Mouse (Mus musculus) layer of hippocampus, postnatal 36 days (tissue): Measurements from ENCODE around the gene Abcc8. TPM values are rescaled to one million over a fixed set of nuclear protein-coding genes. Genes with fewer than 3 reads are reported as not detected.

ENCODE experiments used
- DNase-seq, 2 experiments: peaks; one replicate each; pipeline ENCODE4 v3.0.0; 2022
- total RNA-seq, 2 experiments: library from RNA; stranded (reverse); gene quantifications; 2 replicates each; pipeline ENCODE4 v1.2.3; 2021

Gene Abcc8
- total RNA-seq, 2 experiments from 2014 or later: 50.7 to 59.2 TPM

DNA sequence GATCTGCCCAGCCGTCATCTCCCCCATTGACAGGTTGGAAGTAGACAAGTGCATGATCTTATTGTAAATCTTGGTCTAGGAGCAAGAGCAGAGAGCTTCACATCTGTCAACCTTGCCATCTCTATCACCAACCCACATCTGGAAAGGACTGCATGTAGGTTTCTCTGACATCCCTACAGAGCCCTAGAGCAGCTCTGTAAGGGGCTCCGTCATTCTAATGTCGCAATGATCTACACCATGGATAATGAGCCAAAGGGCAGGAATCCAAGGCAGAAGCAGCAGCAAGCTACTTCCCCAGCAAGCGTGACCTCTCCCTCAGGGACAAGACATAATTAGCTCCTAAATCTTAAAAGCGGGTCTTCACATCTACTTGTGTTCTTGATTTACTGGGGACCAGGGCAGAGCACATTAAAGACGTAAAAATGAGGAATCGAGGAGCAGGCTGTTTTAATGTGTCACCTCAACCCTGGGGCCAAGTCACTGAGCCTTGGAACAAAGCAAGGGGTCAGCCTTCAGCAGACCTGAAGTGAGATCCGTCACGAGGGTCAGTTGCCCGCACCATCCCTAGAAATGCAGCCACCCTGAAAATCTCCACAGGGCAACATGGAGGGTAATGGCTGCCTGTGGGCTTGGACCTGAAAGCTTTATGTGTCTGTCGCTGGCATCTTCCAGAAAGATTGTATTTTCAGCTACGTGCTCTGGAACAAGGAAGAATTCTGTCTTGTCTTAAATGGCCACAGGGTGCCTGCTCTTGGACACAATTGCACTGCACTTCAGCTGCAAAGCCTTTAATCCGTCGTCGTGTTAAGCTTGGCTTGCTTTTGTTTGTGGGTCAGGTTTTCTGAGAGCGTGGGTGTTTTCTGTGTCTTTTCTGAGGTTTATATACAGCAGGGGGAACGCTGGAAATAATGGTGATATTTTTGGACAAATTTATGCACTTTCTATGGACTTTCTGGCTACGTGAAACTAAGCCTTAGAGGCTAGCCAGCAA lies 25.0 kb downstream of the Abcc8 start:
- no peak for DNase-seq

DNA sequence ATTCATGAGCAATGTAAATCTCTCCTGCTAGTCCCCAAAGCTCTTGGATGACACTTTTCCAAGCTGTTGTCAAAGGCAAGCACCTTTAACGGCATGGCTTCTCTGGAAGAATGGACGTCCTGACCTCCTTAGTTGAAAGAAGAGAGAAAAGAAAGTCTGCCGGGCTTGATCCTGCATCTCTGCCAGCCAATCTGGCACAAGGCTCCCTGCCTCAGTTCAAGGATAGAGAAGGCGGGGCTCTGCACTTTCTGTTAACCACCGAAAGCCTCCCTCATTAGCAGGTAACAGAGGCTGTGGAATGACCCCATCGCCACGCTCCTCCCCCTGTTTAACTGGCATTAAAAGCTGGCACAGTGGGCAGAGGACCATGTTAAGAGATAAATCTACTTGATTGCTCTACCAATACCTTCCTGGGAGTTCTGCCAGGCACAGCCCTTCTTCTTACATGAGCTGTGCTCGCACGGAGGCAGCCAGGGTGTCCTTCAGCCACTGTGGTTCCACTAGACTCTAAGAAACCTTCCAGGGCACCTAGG lies 26.9 kb downstream of the Abcc8 start:
- no peak for DNase-seq

DNA sequence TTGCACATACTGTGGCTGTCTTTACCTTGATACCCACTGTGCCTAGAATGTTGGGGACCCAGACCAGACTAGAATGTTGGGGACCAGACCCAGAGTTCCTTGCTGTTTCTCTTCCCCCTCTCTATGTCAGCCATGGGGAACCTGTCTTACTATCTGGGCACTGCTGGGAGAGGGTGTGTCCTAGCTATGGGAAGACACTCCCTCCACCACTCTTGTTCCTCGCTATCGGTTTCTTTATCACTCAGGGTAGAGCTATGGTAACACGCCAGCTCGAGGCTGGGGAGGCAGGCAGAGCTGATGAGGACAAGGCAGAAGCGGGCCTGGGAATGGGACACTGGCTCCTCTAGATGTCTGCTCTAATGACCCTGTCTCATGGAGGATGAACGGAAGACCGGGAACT lies 32.4 kb downstream of the Abcc8 start:
- no peak for DNase-seq

DNA sequence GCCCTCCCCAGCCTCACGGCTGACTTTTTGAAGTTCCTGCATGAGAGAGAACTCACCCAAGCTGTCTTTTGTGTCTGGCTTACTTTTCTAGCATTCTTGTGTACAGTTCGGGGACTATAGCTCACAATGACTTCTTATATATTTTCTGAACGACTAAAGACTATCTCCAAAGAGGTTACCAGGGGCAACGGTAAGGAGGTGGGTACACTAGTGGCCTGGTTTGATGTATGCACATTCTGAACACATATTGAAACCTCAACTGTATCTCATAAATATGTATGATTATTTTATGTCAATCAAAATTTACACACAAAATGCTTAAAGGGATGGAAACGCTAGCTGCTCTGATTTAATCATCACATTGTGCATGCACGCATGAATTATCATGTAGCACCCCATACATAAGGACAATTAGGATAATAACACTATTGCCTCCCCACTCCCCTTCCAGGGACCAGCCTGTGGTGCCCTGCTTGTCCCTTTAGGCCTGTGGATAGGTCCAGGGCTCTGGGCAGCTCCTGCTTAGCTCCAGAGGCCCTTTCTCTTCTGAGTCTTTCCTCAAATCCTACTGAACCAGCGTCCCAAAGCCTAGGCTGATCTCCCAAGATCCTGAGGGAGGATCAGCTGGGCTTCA lies 33.0 kb downstream of the Abcc8 start:
- no peak for DNase-seq

DNA sequence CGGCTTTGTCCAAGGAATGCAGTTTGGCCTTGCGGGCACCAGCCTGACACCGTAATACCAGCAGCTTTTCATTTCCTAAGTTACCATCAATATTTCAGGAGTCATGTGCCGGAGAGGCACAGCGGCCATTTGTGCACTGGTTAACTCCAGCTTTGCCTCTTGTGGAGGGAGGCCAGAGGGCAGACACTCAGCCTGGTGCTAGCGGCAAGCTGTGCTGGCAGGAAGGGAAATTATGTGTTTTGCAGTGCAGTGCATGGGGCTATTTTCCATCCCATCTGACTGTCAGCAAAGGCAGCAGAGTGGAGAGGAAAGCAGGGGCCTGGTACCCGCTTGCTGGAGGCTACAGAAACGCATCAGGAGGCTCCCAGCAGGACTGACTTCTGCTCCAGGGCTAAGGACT lies 35.8 kb downstream of the Abcc8 start:
- no peak for DNase-seq

DNA sequence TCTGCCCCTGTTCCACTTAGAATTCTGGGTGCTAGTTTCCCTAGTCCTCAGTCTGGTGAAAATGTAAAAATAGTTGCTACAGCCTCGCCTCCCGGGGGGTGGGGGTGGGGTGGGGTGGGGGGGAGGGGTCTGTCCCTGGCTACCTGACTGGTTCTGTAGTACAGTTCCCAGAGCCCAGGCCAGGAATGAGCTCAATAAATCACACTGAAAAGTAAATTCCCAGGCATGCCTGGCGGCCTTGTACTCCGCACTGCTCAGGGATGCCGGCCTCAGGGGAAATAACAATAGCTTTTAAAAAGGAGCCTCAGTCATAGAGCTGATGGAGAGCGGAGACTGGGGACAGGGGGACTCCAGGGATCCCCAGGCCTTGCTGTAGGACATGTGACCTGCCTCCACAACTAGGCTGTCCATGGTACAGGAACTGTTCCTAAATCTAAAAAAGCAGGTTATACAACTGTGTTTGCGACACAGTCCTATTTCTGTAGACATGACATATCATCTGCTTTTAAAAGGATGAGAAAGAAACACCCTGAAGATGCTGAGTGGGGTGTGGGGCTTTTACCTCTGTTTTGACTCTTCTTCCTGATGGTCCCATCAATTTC lies 41.4 kb downstream of the Abcc8 start:
- no peak for DNase-seq

DNA sequence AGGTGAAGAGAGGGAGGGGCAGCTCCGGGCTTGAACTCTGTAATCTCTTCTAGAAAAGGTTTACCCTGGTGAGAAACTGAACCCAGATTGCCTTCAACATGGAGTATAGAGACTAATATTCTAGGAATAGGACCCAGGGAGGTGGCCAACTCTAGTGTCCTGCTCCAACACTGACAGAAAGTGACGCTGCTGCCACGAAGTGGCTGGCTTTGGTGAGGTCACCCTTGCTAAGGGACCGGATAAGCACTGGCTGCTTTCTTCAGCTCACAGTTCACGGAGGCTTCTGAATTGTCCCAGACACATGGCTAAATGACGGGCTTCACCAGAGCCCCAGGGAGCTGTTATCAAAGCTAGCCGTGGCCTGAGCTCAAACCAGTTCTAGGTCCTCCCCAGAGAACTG lies 46.0 kb downstream of the Abcc8 start:
- no peak for DNase-seq

DNA sequence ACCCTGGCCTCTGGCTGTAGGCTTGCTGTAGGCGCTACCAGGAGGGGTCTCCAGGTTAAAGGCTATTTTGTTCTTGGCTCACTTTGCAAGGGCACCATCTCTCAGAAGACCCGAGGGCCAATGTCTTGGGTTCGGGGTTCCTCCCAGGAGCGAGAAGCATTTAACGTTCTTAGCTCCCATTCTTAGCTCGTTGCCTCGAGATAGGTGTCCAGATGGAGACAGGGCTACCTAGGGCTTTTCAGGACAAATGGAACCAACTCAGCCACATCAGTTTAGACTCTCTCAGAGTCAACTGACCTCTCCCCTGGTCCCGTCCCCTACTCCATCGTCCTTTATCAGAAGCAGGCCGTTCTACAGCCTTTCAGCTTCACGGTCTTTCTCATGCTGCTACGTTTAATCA lies 47.6 kb downstream of the Abcc8 start:
- DNase-seq: no peak

DNA sequence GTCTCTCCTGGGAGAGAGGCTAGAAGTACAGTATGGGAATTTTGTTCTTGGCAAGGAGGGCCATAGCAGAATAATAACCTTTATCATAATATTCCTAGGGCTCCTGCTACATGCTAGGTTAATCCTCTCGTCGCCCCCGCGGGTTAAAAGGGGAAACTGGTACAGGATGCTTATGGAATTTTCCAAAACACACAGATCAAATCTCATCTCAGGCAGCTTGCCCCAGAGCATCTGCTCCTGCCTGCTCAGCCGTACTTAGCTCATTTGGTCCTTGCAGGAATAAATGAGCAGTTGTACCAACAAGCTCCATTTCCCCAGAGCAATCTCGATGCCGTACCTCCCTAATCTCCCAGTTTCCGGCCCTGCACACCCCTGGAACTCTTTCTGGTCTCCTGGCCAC lies 48.0 kb downstream of the Abcc8 start:
- DNase-seq: peak; percentile 51 to 61

DNA sequence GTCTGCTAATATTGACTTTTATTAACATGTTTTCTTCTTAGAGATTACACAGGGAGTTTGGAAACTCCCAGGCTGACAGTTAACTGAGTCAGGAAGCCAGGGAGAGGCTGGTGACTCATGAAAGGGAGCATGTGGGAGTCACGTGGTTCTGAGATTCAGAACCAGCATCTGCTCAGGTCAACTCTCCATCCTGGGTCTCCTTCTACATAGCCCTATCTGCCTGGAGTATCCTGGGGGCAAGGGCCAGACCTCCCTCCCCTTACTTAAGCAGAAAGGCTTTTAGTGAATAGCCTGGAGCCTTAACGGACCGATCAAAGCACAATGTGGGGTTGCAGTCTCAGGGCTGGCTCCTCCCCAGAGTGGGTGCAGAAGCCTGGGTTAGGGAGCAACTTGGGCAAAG lies 48.6 kb downstream of the Abcc8 start:
- peak; percentile 45 to 54 for DNase-seq

DNA sequence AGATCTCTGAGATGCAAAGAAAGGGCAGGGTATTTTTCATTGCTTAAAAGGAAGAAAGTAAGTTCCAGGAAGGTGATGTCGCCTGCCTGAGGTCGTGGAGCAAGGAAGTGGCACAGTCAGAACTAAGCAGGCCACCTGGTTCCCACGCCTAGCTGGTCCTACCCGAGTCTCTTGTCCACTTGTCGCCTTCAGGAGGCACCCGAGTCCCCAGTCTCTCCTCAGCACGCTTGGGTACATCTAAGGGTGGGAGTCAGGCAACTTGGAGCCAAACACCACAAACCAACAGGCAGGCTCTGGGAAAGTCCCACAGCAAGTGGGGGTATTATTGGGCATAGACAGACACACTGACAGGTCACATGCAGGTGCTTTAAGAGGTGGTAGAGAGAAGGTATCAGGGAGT lies 49.1 kb downstream of the Abcc8 start:
- DNase-seq: no peak

DNA sequence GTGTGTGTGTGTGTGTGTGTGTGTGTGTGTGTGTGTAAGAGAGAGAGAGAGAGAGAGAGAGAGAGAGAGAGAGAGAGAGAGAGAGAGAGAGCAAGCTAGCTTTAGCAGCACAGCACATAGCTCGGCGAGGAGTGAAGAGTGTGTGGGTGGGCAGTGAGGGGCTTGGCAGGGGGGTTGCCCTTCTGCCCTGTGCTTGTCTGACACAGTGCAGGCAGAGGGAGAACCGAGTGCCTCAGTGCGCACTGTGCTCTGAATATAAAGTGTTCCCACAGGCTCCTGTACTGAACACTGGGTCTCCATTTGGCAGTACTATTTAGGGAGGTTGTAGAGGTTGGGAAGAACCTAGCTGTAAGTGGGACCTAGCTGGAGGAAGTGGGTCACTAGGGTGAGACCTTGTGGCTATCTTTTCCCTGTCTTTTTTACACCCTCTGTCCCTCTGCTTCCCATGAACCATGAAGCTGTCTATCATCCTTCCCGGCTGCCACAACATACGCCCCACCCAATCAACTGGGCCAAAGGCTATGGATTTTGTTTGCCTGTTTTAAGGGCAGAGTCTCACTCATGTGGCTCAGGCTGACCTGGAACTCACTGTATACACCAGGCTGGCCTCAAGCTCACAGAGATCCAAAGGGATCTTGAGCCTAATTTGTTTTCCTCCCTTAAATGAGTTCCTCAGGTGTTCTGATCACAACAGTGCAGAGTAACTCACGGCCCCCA lies 50.2 kb downstream of the Abcc8 start:
- no peak for DNase-seq

DNA sequence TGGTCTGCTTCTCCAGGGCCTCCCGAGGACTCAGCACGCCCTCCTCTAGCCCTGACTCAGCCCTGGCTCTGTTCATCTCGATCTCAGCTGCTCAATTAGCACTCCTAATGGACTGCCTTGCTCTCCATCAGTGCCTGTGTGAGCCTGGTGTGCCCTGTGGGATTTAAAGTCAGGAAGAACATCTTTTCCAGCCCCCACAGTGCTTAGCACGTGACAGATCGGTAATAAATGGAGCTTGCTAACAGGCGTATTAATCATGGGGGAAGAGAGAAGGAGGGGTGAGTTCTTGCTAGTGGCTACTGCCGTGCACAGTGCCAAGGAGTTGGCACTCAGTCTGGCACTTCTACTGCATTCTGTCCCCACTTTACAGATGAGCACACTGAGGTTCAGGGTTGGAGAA lies 51.6 kb downstream of the Abcc8 start:
- DNase-seq: no peak

DNA sequence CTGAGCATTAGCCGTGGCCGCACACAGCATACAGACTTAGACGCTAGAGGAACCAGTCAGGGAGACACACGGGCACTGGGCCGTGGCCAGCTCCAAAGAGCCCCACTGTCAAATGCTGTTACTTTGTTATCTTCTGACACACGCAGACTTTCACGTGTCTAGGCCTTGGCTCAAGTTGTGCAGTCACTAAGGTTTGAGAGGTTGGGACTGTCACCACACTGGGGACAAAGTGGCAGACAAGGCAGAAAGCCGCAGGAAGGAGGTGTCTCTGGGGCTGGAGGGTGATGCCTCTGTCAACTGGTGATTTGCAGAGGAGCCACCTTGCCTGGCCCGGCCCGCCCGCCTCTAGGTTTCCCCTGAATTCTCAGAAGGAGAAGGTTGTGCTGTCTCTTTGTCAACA lies 54.5 kb downstream of the Abcc8 start:
- no peak for DNase-seq

DNA sequence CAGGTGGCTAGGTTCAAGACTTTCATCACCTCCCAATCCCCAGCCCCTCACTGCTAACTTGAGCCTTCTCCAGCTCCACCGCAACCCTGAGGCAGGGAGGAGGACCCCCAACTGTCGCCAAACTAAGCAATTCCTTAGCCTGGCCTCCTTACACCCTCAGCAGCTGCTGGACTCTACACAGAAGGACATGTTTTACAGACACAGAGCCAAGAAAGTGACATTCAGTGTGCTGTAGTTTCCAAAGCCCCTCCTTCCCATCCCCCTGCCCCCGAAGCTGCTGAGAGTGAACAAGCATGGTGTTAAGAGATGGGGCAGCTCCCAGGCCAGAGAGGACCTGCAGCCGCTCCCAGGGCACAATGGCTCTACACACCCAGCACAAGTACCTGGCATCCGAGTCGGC lies 55.4 kb downstream of the Abcc8 start:
- no peak for DNase-seq

DNA sequence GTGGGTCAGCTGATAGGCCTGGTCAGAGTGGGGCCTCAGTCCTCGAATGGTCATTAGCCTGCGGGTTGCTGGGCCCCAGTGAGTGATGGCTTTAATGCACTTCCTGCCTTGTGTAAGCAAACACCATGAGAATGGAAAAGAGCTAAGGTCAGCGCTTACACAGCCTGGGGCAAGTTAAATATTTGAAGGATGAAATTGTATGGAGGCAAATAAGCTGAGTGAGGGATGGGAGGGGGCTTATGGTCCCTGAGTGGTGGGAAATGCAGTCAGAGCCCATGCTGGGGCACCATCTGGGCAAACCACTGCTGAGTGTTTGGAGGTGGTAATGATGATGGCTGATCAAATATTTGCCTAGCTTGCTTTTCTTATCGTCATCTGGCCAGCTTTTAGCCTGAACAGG lies 56.9 kb downstream of the Abcc8 start:
- DNase-seq: no peak

DNA sequence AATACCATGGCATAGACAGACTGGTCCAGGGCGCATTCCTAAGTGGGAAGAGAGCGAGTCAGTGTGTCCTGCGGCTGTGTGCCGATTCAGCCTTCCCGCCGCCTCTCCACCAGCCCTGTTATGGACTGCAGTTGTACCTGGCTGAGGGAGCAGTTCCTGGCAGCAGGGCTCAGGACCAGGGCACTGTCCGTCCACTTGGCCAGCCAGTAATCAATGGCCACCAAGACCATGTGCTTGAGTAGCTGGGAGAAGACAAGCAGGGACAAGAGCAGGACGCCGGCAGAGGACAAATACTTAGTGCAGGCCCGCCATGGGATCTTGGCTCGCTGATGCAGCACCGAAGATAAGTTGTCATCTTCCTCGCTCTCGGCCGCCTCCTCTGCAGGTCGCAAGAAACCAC lies 62.8 kb downstream of the Abcc8 start:
- no peak for DNase-seq

DNA sequence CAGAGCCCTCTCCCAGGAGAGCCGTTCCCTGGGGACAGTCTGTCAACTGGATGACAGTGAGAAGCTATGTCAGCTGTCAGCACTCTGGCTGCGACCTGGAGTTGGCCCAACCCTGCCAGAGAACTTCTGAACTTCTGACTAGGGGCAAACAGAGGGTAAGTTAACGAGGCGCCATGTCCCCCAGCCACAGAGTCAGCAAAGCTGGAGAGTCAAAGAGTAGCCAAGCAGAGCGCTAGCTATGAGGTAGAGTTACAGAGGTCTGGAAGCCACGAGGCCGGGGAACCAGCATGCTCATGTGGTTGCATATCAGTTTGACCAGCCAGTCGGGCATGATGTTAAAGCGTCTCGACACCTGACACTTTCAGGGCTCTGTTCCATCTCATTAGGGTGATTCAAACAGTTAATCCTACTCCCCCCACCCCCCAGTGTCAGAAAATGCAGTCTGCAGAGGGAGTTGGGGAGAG lies 63.7 kb downstream of the Abcc8 start:
- DNase-seq: no peak

DNA sequence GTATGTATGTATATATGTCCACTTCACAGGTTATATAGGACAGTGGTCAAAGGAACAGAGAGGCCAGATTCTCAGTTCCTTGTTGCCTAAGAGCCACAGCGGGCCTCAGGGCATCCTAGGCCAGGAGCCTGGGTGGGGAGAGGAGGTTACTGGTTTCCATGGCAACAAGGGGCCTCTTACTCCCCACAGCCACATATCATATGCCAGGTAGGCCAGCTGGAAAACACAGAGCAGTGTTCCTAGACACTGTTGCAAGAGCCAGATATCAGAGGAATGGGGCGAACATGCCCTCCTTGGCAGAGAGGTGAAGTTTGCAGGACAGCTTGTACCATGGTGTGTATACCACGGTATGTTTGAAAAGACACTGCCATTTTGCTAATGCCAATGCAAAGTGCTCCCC lies 66.4 kb downstream of the Abcc8 start:
- DNase-seq: no peak

DNA sequence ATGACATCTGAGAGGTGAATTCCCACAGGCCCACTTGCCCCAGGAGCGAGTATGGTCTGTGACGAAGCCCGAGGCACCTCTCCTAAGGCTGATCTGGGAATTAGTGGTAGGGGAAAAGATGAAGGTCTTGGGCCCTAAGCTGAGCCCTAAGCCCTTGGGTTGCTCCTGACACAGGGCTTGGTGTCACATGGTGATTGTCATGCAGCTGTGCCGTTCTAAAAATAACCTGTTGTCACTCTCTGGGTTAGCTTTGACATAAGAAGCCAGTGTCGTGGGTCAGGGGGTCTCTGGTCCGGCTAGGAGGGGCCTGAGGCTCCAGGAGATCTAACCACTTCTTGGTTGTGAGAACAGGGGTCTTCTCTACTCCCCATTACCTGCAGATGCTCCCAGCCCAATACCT lies 67.9 kb downstream of the Abcc8 start:
- DNase-seq: no peak

DNA sequence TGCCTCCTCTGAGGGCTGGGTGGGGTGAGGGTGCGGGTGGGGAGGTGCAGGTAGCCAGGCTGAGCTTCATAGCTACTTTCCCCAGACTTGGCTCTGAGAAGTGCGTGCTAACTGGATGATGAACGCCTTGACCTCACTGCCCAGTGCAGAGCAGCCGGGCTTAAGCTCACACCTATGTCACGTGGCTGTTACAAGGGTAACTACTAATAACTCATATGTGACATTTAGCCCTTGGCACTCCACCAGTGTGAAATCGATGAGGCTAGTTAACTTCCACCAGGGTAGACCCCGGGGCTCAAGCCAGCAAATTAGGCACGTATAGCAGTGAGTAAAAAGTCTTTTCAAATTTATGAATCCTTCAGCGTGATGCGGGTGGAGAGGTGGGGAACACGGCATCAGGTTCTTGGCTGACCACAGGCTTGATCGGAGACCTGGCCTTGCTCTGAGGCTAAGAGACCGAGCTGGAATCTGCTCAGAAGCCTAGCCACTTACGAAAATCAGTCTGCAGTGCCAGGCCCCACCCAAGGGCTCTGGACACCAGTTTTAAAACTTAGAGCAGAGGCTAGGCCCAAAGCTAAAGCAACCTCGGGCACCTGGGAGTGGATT lies 68.5 kb downstream of the Abcc8 start:
- no peak for DNase-seq

DNA sequence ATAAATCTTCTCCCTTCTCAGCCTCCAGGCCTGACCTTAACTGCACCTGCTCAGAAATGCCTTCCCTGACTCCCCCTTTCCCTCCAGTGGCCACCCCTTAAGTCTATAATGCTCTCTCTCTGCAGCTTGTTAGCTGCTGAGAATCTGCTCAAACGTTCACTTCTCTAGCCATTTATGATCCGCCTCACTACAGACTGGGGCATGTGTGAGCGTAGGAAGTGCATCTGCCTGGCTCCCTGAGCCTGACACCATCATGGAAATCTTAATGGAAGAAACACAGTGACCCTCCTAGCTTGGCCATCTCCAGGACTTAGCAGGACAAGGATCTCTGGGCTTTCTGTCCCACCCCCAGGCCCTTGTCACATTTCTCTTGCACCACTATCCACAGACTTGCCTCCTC lies 69.8 kb downstream of the Abcc8 start:
- DNase-seq: no peak
